Mouse (Mus musculus) regulatory T cell (primary cell): ENCODE measurements around the gene Ltb4r2.
"Not testable (repeated sequence)": the region's sequence is repeated elsewhere in the genome, so short reads cannot be mapped to it uniquely, and the experiment has no call there.

Experiments
- in situ Hi-C: fragments of 300-600 bp; cut with MboI, MseI; formaldehyde crosslinking; loops from one replicate; pipeline ENCODE4 v1.15.1; 2025; ENCODE audit warnings: high pct_unique_total_duplicates

Ltb4r2 gene

GRCm38 (mm10) chr14:55735758-55736157 is 25.5 kb upstream of the Ltb4r2 start:
- in situ Hi-C loops, result no loop called here

GRCm38 (mm10) chr14:55737086-55737687 is 24.0 kb upstream of the Ltb4r2 start:
- in situ Hi-C loops, result no loop called here

GRCm38 (mm10) chr14:55743711-55744110 is 17.5 kb upstream of the Ltb4r2 start:
- in situ Hi-C loops, result no loop called here

- in situ Hi-C loops, result no loop called here
These were observed 15.9 kb upstream of the Ltb4r2 start, which contains the start of the genes Dhrs1 and Nop9 for GRCm38 (mm10) chr14:55745180-55745860. Gene Dhrs1 (minus strand): TSS chr14:55745690. Gene Nop9 (plus strand): TSS chr14:55745693.

GRCm38 (mm10) chr14:55745861-55746237 is 15.4 kb upstream of the Ltb4r2 start:
- in situ Hi-C loops, result no loop called here

- in situ Hi-C loops, result no loop called here
These were observed 14.0 kb upstream of the Ltb4r2 start for GRCm38 (mm10) chr14:55747051-55747847.

GRCm38 (mm10) chr14:55757566-55757965 is 3.7 kb upstream of the Ltb4r2 start:
- in situ Hi-C loops, result no loop called here

- in situ Hi-C loops, result no loop called here
These were observed 2.9 kb upstream of the Ltb4r2 start, which contains the start of gene Cideb for GRCm38 (mm10) chr14:55758363-55758784. Gene Cideb (minus strand): TSS chr14:55758458.

- in situ Hi-C loops, result not testable (repeated sequence)
These were observed 1.1 kb upstream of the Ltb4r2 start for GRCm38 (mm10) chr14:55760156-55760555.

- in situ Hi-C loops, result no loop called here
These were observed 983 bp downstream of the Ltb4r2 start for GRCm38 (mm10) chr14:55762001-55762821.

GRCm38 (mm10) chr14:55763166-55763565 is 1.9 kb downstream of the Ltb4r2 start:
- in situ Hi-C loops, result no loop called here

- in situ Hi-C loops, result no loop called here
These were observed 4.5 kb downstream of the Ltb4r2 start, which contains the start of gene Ltb4r1 for GRCm38 (mm10) chr14:55765696-55766095. Gene Ltb4r1 (plus strand): TSS chr14:55765962.

GRCm38 (mm10) chr14:55767519-55768414 is 6.5 kb downstream of the Ltb4r2 start:
- in situ Hi-C loops, result no loop called here

GRCm38 (mm10) chr14:55768555-55768954 is 7.3 kb downstream of the Ltb4r2 start:
- in situ Hi-C loops, result no loop called here

GRCm38 (mm10) chr14:55769087-55769703 is 8.0 kb downstream of the Ltb4r2 start:
- in situ Hi-C loops, result no loop called here

GRCm38 (mm10) chr14:55776711-55777110 is 15.5 kb downstream of the Ltb4r2 start:
- in situ Hi-C loops, result loop anchor here (5.0 kb wide), 2 partner anchors 56 to 86 kb away; no protein-coding TSS in a partner anchor

GRCm38 (mm10) chr14:55777176-55777575 is 15.9 kb downstream of the Ltb4r2 start:
- in situ Hi-C loops, result loop anchor here (5.0 kb wide), 2 partner anchors 55 to 85 kb away; no protein-coding TSS in a partner anchor

- in situ Hi-C loops, result loop anchor here (5.0 kb wide), 2 partner anchors 54 to 84 kb away; no protein-coding TSS in a partner anchor
These were observed 16.6 kb downstream of the Ltb4r2 start for GRCm38 (mm10) chr14:55777806-55778205.

GRCm38 (mm10) chr14:55778686-55779085 is 17.5 kb downstream of the Ltb4r2 start:
- in situ Hi-C loops, result loop anchor here (5.0 kb wide), 2 partner anchors 54 to 84 kb away; no protein-coding TSS in a partner anchor
